Mouse (Mus musculus) forebrain, embryonic 10.5 days (tissue): ENCODE measurements at regions not wholly inside any gene's neighbourhood (a gene's known extent, or its start where the extent isn't known, plus 50 kb on each side); places are given as distances from the start of the nearest gene placed in this dataset.

Source experiments
- DNase-seq: peaks from one replicate; pipeline ENCODE4 v3.0.0-alpha.2; 2017; ENCODE audit warnings: low spot score; ENCODE audit errors: extremely low spot score
- H3K27ac ChIP-seq: fragments of 300-500 bp; sonication (generic); 2 replicates; pipeline ENCODE4 v1.5.1; 2016; ENCODE audit warnings: mild to moderate bottlenecking
- H3K27me3 ChIP-seq: fragments of 300-500 bp; sonication (generic); 2 replicates; pipeline ENCODE4 v1.6.1; 2016; ENCODE audit warnings: mild to moderate bottlenecking; ENCODE audit not compliant: poor library complexity, severe bottlenecking
- H3K36me3 ChIP-seq: fragments of 300-500 bp; sonication (generic); replicated peaks from 2 replicates; pipeline ENCODE4 v1.6.1; 2016; ENCODE audit warnings: mild to moderate bottlenecking, moderate library complexity
- H3K4me1 ChIP-seq: fragments of 300-500 bp; sonication (generic); 2 replicates; pipeline ENCODE4 v1.6.1; 2016
- H3K4me3 ChIP-seq: fragments of 300-500 bp; sonication (generic); 2 replicates; pipeline ENCODE4 v1.5.1; 2016; ENCODE audit warnings: mild to moderate bottlenecking, moderate library complexity
- H3K9me3 ChIP-seq: fragments of 300-500 bp; sonication (generic); 2 replicates; pipeline ENCODE4 v1.6.1; 2016; ENCODE audit warnings: mild to moderate bottlenecking, moderate library complexity
- WGBS: fragments of 180-500 bp; shearing (Covaris S2); methylation state at CpG from one replicate; pipeline ENCODE4 v1.1.7; 2016; 5-methylcytosine and 5-hydroxymethylcytosine counted together

DNA sequence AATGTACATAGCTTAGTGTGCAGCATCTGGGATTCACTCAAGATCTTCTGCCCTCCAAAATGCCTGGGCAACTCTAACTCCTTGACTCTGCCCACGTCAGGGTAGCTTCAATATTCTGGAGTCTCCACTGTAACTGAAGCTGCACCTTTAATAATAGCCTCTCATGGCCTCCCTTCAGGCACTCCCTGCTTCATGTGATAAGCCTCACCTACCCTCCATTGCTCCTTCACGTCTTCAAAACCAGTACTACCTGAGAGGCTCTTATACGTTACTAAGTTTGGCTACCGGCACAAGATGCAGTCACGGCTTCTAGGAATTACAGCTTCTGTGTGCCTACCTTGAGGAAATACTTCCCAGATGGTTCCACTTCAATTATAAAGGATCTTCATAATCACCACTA, 527.4 kb downstream of the Nfib start:
- no peaks in the 10 kb centered on the region for H3K9me3 ChIP-seq
- no peak overlapping the region for H3K4me3 ChIP-seq
- H3K4me1 ChIP-seq, result no peaks in the 10 kb centered on the region
- H3K27ac ChIP-seq, result no peak overlapping the region
- H3K36me3 ChIP-seq, result no peaks in the 10 kb centered on the region
- 96% methylated on average over 5 of the region's 5 CpGs for WGBS
- H3K27me3 ChIP-seq, result no peaks in the 10 kb centered on the region
- no peak for DNase-seq

DNA sequence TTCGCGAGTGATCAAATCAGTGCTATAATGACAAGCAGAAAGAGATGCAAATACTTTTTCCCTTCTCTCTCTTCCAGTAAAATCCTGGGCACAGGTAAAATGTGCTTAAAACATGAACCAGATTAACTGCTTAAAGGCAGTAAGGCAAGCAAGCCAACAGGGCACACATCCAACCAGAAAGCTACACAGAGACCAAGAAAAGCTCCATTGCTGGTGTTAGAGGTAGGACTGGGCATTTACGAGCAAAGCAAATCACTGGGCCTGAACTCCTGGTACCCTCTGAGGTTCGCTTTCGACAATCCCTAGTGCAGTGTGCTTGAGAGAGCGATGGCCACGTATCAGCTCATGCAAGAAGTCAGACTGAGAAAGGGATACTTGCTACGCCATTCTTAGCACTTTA, 528.8 kb downstream of the Nfib start:
- no peaks in the 10 kb centered on the region for H3K4me1 ChIP-seq
- WGBS, result 95% methylated on average over 8 of the region's 8 CpGs
- no peaks in the 10 kb centered on the region for H3K9me3 ChIP-seq
- no peak overlapping the region for H3K4me3 ChIP-seq
- H3K27ac ChIP-seq, result no peak overlapping the region
- no peaks in the 10 kb centered on the region for H3K27me3 ChIP-seq
- no peaks in the 10 kb centered on the region for H3K36me3 ChIP-seq
- DNase-seq, result no peak

DNA sequence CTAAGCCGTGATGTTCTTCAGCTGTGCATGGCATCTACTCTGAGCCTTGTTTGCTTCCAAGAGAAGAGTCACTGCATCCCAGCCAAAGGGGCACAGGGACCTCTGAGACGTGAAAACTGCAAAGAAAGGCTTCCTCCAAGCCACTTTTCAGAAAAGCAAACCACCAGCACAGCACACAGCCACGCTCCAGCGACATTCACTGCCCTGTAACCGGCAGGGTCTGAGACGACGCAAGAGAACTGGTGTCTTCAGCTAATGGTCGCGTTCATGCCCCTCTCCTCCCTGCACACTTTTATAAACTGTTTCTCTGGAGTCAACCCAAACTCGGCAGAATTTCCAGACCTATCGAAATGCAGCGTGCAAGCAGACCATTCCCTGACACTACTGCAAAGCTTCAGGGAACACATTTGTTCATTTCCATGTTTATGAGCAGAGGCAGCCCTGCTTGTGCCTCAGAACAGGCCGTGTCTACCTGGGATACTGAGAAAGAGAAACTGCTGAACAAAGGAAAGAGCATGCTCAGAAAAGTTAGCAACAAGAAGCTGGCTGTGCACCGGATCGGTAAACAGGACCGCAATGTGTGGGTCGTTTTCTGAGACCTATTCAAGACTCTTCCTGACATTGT, 532.0 kb downstream of the Nfib start:
- Histone ChIP-seq H3K9me3 (no peaks in the 10 kb centered on the region), H3K4me1 (no peaks in the 10 kb centered on the region), H3K4me3 (no peak overlapping the region), H3K27me3 (no peaks in the 10 kb centered on the region), H3K36me3 (no peaks in the 10 kb centered on the region), H3K27ac (no peak overlapping the region)
- no peak for DNase-seq
- 88% methylated on average over 17 of the region's 17 CpGs for WGBS

GRCm38 (mm10) chr4:82170930-82171329, 534.6 kb downstream of the Nfib start:
- Histone ChIP-seq H3K4me3 (no peak overlapping the region), H3K9me3 (no peaks in the 10 kb centered on the region), H3K36me3 (no peaks in the 10 kb centered on the region), H3K27ac (no peak overlapping the region), H3K27me3 (no peaks in the 10 kb centered on the region), H3K4me1 (0 out of 2 replicates have a peak, but pooled peaks cover 6% of the 10 kb centered on the region)
- no peak for DNase-seq
- WGBS, result 77% methylated on average over 4 of the region's 4 CpGs

GRCm38 (mm10) chr4:82168032-82168431, 537.5 kb downstream of the Nfib start:
- Histone ChIP-seq H3K27me3 (no peaks in the 10 kb centered on the region), H3K27ac (no peak overlapping the region), H3K36me3 (no peaks in the 10 kb centered on the region), H3K4me3 (no peak overlapping the region), H3K9me3 (no peaks in the 10 kb centered on the region), H3K4me1 (0 out of 2 replicates have a peak, but pooled peaks cover 6% of the 10 kb centered on the region)
- no peak for DNase-seq
- 85% methylated on average over 5 of the region's 5 CpGs for WGBS

GRCm38 (mm10) chr4:82167396-82167795, 538.2 kb downstream of the Nfib start:
- H3K9me3 ChIP-seq, result no peaks in the 10 kb centered on the region
- no peak overlapping the region for H3K4me3 ChIP-seq
- 0 out of 2 replicates have a peak, but pooled peaks cover 6% of the 10 kb centered on the region for H3K4me1 ChIP-seq
- no peaks in the 10 kb centered on the region for H3K36me3 ChIP-seq
- no peak for DNase-seq
- 80% methylated on average over 5 of the region's 5 CpGs for whole genome bisulfite sequencing
- H3K27me3 ChIP-seq, result no peaks in the 10 kb centered on the region
- no peak overlapping the region for H3K27ac ChIP-seq

- H3K4me3 ChIP-seq, result no peak overlapping the region
- H3K9me3 ChIP-seq, result no peaks in the 10 kb centered on the region
- H3K36me3 ChIP-seq, result no peaks in the 10 kb centered on the region
- WGBS, result 86% methylated on average over 1 of the region's 1 CpGs
- no peaks in the 10 kb centered on the region for H3K27me3 ChIP-seq
- DNase-seq, result no peak
- H3K27ac ChIP-seq, result no peak overlapping the region
- 0 out of 2 replicates have a peak, but pooled peaks cover 6% of the 10 kb centered on the region for H3K4me1 ChIP-seq
Measured at GRCm38 (mm10) chr4:82166826-82167225, 538.7 kb downstream of the Nfib start.

DNA sequence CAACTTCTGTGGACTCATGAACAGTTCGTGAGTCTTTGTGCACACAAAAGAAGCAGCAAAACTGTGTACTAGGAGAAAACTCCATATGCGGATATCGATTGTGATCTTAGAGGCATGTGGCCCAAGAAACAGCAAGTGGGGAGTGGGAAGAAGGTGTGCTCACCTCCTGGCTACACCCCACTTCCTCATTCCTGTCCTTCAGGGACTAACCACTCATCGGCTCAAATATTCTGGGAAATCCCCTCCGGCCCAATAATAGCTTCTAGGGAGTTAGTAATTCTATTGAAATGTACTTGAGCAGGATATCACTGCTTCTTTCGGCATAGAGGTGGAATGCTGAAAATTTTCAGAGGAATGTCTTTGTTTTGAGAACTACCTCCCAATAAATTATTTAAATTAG, 539.5 kb downstream of the Nfib start:
- H3K27me3 ChIP-seq, result no peaks in the 10 kb centered on the region
- 93% methylated on average over 6 of the region's 6 CpGs for WGBS
- 0 out of 2 replicates have a peak, but pooled peaks cover 6% of the 10 kb centered on the region for H3K4me1 ChIP-seq
- no peak overlapping the region for H3K27ac ChIP-seq
- no peaks in the 10 kb centered on the region for H3K9me3 ChIP-seq
- H3K36me3 ChIP-seq, result no peaks in the 10 kb centered on the region
- H3K4me3 ChIP-seq, result no peak overlapping the region
- DNase-seq, result no peak

GRCm38 (mm10) chr4:82164058-82164457, 541.5 kb downstream of the Nfib start:
- DNase-seq, result no peak
- H3K4me3 ChIP-seq, result no peak overlapping the region
- no peaks in the 10 kb centered on the region for H3K36me3 ChIP-seq
- H3K27me3 ChIP-seq, result no peaks in the 10 kb centered on the region
- WGBS, result 73% methylated on average over 1 of the region's 1 CpGs
- 0 out of 2 replicates have a peak, but pooled peaks cover 6% of the 10 kb centered on the region for H3K4me1 ChIP-seq
- H3K27ac ChIP-seq, result no peak overlapping the region
- no peaks in the 10 kb centered on the region for H3K9me3 ChIP-seq

DNA sequence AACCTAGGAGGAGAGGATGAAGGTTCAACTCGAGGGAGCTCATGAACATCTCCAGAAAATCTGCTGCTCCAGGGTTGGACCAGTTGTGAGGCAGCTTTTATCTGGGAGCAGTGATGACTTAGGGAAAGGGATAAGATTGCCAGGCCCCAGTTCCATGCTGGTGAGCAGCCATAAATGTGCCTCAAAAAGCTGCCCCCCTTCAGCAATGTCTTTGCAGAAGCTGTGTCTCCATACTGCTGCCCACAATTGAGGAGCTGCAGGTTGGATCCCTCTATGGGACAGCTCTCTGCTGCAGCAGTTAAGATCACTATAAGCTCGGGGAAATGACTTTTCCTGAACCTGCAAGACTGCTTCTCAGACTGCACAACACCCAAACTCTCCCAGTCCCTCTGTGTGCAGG, 543.7 kb downstream of the Nfib start:
- no peak for DNase-seq
- 74% methylated on average over 2 of the region's 2 CpGs for WGBS
- no peaks in the 10 kb centered on the region for H3K27me3 ChIP-seq
- H3K4me3 ChIP-seq, result no peak overlapping the region
- H3K9me3 ChIP-seq, result no peaks in the 10 kb centered on the region
- H3K36me3 ChIP-seq, result no peaks in the 10 kb centered on the region
- no peaks in the 10 kb centered on the region for H3K4me1 ChIP-seq
- H3K27ac ChIP-seq, result no peak overlapping the region

GRCm38 (mm10) chr4:82161232-82161631, 544.3 kb downstream of the Nfib start:
- Histone ChIP-seq H3K27ac (no peak overlapping the region), H3K27me3 (no peaks in the 10 kb centered on the region), H3K4me1 (no peaks in the 10 kb centered on the region), H3K4me3 (no peak overlapping the region), H3K36me3 (no peaks in the 10 kb centered on the region), H3K9me3 (no peaks in the 10 kb centered on the region)
- no peak for DNase-seq
- 84% methylated on average over 2 of the region's 2 CpGs for WGBS

GRCm38 (mm10) chr4:82160233-82160632, 545.3 kb downstream of the Nfib start:
- DNase-seq, result no peak
- Histone ChIP-seq H3K4me3 (no peak overlapping the region), H3K27me3 (no peaks in the 10 kb centered on the region), H3K36me3 (no peaks in the 10 kb centered on the region), H3K4me1 (peaks cover 8% of the 10 kb centered on the region), H3K27ac (no peak overlapping the region), H3K9me3 (no peaks in the 10 kb centered on the region)
- WGBS, result 84% methylated on average over 5 of the region's 5 CpGs

- WGBS, result 56% methylated on average over 7 of the region's 7 CpGs
- H3K4me3 ChIP-seq, result no peak overlapping the region
- DNase-seq, result no peak
- H3K27me3 ChIP-seq, result no peaks in the 10 kb centered on the region
- H3K27ac ChIP-seq, result no peak overlapping the region
- H3K9me3 ChIP-seq, result no peaks in the 10 kb centered on the region
- peaks cover 8% of the 10 kb centered on the region for H3K4me1 ChIP-seq
- H3K36me3 ChIP-seq, result no peaks in the 10 kb centered on the region
Measured at GRCm38 (mm10) chr4:82155642-82156320, 549.8 kb downstream of the Nfib start.
